Mouse (Mus musculus): ENCODE measurements at regions not wholly inside any gene's neighbourhood (a gene's known extent, or its start where the extent isn't known, plus 50 kb on each side); places are given as distances from the start of the nearest gene placed in this dataset.

- DNase-seq (ENCODE audit: low spot score) = no peak
These were observed 779.1 kb upstream of the Gm8797 start for GRCm38 (mm10) chr3:4971496-4971895.

GRCm38 (mm10) chr3:4973278-4973677, 777.3 kb upstream of the Gm8797 start:
- no peak for DNase-seq (ENCODE audit: low spot score)

- no peak for DNase-seq (ENCODE audit: low spot score)
These were observed 776.8 kb upstream of the Gm8797 start for GRCm38 (mm10) chr3:4973764-4974163.

- DNase-seq (ENCODE audit: low spot score) = no peak
These were observed 775.9 kb upstream of the Gm8797 start for GRCm38 (mm10) chr3:4974659-4975058.

GRCm38 (mm10) chr3:4976344-4976743, 774.3 kb upstream of the Gm8797 start:
- DNase-seq (ENCODE audit: low spot score) = no peak

- DNase-seq (ENCODE audit: low spot score) = no peak
These were observed 732.9 kb upstream of the Gm8797 start for GRCm38 (mm10) chr3:5017742-5018141.

All from adipocyte (in vitro differentiated cells).